Mouse (Mus musculus) lung, postnatal 10 days (tissue): Measurements from ENCODE around the gene Trim25.
A peak's percentile ranks its signal among the peaks of the same experiment; 100 is the strongest.
"Not testable (repeated sequence)": the region's sequence is repeated elsewhere in the genome, so short reads cannot be mapped to it uniquely, and the experiment has no call there.

ENCODE experiments used
- DNase-seq: peaks from one replicate; pipeline ENCODE4 v3.0.0; 2021

Trim25 gene

DNA sequence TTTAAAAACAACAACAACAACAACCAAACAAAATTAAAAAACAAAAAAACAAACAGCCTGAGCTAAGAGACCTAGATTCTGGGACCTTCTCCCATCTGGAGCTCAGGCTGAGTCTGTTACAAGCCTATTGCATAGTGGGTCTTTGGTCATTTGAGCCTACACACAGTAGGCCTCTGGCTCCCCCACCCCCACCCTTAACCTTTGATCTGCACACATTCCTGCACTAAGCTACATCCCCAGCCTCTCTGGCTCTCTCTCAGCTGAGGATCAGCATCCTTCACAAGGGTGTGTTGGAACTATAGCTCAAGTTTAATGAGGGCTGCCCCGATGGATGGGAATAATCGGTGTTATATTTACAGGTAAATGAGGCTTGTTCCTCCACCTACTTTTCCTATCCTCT, 3.6 kb upstream of the Trim25 start:
- no peak for DNase-seq

DNA sequence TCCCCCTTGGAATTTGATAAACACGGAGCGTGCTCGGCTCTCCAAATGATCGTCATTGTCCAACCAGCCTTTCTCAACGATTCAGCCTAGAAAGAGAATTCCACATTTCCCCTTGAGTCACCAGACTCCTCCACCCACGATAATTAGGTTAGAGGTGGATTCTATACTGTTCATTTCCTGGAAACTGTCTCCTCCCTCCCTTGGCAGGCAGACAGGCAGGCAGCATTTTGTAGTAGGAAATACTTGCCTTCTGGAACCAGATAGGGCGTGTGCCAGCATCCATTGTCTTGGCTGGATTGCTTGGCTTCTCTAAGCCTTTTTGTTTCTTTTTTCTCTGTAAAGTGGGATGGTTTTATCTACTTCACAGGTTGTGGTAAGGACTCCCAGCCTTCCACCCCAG, 2.7 kb upstream of the Trim25 start:
- DNase-seq: peak; percentile 77

DNA sequence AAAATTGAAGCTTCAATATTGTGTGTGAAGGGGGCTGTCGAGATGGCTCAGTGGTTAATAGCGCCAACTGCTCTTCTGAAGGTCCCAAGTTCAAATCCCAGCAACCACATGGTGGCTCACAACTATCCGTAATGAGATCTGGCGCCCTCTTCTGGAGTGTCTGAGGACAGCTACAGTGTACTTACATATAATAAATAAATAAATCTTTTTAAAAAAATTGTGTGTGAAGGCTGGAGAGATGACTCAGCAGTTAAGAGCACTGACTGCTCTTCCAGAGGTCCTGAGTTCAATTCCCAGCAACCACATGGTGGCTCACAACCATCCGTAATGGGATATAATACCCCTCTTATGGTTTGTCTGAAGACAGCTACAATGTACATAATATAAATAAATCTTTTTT, 1.8 kb upstream of the Trim25 start:
- not testable (repeated sequence) for DNase-seq

DNA sequence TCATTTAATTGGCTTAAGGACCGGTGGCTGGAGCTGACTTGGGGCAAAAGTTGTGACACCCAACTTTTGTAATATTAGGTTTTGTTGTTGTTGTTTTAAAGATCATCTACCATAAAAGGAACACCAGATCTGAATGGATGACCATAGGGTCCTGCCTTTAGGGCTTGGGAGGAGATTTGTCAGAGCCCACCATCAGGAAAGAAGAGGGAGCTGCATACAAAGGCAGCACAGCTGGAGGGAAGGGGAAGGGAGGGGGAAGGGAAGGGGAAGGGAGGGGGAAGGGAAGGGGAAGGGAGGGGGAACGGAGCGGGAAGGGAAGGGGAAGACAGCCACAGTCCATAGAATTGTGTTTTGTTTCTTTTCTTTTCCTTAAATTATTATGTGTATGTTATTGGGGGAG, 770 bp upstream of the Trim25 start:
- DNase-seq: no peak

DNA sequence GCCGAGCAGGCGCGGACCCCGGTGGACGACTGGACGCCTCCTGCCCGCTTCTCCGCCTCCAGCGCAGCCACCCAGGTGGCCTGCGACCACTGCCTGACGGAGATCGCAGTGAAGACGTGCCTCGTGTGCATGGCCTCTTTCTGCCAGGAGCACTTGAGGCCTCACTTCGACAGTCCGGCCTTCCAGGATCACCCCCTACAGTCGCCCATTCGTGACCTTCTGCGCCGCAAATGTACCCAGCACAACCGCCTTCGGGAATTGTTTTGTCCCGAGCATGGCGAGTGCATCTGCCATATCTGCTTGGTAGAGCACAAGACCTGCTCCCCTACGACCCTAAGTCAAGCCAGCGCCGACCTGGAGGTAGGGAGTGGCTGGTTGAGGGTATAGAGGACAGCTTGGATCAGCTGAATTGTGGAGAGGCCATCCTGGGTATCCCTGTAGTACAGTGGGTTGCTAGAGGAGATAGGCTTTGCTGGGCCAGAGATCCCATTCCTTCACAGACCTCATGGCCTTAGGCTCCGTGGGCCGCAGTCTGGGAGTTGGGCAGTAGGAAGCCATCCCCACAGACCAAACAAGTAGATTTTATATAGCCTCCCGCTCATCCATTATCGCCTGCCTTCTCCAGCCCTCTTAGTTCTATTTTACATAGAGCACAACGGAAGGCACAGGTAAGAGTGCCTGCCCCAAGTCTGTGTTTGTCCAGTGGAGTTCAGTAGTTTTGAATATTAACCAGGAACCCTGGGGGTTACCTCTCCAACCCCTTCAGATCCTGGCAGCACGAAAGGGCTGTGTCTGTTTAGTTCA, 749 bp downstream of the Trim25 start:
- DNase-seq: no peak

DNA sequence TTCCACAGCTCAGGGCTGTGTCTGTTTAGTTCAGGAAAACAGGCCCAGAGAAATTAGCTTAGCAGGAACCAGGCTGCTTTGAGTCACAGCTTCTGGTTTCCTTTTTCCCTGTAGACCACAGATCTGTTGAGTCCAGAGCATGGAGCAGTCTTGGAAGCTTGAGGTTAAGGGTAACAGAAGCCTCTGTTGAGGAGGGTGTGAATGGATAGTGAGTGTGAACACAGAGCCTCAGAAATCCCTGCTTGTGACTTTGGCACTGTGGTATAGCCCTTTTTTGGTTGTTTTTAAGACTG, 1.3 kb downstream of the Trim25 start:
- no peak for DNase-seq

DNA sequence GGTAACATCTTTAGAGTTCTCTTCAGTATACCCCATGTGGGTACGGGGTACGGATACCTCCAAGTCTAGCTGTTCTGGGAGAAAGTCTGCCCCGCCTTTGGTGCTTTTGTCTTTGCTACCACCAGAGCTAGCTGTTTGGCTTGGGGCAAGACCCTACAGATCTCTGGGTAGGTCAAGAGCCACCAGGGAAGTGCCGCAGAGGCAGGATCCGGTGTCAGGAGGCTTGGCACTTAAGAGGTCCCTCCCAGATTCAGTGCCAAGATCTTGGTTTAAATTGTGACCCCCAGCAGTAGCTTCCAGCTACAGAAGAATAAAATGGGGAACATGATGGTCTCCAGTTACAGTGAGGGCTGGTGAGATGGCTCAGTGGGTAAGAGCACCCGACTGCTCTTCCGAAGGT, 2.4 kb downstream of the Trim25 start:
- no peak for DNase-seq

DNA sequence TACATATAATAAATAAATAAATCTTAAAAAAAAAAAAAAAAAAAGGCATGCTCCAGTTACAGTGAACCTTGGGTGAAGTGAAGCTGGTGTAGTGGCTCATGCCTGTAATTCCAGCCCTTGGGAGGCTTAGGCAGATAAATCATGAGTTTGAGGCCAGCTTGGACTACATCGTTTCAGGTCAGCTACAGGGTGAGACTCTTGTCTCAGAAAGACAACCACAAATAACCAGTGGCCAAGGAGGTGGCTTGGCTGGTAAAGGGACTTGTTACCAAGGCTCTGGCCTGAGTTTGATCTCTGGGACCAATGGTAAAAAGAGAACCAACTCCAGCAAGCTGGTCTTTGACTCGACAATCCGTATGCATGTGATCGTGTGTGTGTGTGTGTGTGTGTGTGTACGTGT, 2.9 kb downstream of the Trim25 start:
- DNase-seq: no peak

DNA sequence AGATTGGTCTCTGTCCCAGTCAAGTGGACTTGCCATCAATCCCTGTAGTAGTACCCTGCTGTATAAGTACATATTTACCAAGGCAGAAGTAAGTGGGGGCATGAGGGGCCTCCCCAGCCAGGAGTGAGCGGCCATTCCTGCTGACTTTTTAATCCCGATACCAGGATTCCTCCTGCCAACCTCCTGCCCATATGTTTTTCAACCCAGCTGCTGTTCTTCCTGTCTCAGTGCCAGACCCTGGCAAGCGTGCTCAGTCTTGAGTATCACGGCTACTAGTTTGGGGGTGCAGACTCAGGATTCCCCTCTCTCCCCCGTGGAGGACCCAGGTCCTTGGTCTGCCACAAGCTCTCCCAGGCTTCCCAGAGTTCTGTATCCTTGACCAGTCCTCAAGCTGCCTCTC, 3.4 kb downstream of the Trim25 start:
- no peak for DNase-seq

DNA sequence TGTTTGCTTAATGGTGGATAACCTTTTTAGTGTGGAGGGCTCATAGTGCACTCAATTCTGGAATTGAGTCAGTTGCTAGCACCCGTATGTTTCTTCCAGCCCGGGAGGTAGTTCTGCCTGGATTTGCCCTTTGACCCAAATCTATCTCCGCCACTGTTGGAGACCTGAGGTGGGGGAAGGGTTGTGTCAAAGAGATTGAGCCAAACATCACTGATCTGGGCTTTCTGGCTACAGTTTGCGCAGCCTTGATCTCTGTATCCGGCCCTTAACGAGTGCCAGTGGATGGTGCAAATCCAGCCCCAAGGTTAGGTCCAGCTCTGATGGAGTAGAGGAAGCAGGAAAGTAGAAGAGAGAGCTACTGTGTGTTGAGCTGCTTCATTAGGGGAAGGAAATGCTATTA, 3.9 kb downstream of the Trim25 start:
- DNase-seq: no peak

DNA sequence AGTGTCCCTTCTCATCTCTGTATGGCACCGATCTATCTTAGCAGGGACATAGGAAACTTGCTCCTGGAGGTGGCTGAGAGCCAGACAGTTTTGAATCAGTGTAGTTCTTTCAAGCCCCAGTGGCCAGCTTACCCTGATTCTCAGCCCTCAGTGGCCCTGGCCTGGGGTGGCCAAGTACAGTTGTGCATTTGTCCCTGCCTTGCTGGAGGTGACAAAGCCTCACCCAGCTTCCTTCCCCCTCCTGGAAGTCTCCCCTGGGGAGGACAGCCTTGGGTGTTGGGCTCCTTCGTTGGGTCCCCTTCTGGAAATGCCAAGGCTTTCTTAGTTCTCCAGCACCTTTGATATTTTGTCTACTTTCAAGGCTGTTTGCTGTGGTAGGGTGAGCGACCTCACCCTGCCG, 4.5 kb downstream of the Trim25 start:
- DNase-seq: no peak

DNA sequence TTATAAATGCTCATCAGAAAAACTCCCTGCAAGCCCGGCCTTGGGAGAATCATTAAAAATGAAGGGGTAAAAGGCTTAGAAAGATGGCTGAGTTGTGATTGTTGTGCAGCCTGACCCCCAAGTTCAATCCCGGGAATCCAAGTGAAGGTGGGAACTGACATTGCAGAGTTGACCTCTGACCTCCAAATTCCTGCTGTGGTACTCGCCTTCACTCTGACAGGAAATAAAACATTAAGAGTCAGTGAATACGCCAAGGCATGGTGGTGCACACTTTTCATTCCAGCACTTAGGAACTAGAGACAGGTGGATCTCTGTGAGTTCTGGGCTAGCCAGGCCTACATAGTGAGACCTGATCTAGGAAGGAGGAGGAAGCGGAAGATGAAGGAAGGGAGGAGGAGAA, 6.3 kb downstream of the Trim25 start:
- no peak for DNase-seq

DNA sequence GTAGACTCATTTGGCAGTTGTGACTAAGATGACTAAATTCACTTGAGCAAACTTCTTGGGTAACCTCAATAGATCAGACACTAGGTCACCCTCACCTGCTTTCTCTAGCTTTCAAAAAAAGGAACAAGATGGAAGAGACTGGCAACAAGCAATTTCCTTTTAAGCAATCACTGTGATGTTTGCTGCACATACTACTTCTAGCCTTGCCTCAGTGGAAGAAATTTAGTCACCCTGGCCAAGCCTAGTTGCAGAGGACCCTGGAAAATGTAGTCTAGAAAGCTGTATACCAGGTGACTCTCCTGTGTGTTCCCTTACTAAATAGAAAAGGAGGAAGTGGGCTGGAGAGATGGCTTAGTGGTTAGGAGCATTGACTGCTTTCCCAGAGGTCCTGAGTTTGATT, 7.2 kb downstream of the Trim25 start:
- no peak for DNase-seq

DNA sequence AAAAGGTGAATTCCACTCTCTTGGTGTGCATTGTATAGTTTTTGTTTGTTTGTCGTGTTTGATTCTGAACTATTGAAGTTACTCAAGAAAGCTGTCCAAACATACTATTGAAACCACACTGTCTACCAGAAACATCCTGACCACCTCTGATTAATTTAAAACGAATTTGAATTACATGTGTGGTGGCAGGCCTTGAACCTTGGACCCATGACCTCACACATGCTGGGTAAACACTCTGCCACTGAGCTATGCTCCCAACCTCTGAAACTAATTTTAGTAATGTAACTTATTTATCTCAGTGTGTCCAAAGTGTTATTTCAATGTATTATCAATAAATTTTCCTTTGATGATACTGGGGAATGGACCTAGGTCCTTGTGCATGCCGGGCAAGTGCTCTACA, 8.4 kb downstream of the Trim25 start:
- no peak for DNase-seq

DNA sequence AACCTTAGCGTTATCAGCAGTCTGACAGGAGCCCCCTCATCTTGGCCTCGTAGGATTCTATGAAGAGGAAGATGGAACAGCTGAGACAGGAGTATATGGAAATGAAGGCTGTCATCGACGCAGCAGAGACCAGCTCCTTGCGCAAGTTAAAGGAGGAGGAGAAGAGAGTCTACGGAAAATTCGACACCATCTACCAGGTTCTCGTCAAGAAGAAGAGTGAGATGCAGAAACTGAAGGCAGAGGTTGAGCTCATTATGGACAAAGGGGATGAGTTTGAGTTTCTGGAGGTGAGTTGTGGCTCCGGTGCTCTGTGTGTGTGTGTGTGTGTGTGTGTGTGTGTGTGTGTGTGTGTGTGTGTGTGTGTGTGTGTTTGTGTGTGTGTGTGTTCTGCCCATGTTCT, 9.9 kb downstream of the Trim25 start:
- DNase-seq: no peak

DNA sequence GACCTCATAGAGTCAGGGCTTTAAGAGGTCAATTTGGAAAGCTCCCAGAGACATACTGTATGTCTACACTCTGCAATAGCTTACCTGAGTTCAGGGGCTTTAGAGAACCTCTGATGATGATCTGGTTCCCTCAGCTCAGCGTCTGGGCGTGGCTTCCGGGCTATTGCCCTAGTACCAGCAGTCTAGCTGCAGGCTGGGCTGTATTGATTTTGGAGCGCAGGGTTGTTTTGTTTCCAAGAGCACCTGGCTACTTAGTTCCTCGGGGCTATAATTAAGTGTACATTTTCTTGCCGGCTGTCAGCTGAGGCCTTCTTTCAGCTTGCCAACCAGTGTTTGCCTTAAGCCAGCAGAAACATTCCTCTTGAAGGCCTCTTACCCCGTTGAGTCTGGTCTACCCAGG, 10.3 kb downstream of the Trim25 start:
- DNase-seq: no peak

DNA sequence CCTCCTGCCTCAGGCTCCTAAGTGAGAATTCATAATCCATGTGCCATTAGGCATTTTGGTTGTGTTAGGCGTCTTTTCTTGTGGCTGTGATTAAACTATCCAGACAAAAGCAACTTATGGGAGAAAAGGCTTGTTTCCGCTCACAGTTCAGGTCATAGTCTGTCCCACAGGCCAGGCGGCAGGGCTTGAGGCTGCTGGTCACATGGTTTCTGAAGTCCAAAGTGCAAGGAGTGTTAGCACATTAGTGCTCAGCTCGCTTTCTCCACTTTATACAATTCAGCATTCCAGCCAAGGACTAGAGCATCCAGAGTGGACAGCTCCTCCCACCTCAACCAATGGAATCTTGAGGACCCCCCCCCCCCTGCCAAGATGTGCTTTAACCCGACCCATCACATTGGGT, 13.1 kb downstream of the Trim25 start:
- no peak for DNase-seq

DNA sequence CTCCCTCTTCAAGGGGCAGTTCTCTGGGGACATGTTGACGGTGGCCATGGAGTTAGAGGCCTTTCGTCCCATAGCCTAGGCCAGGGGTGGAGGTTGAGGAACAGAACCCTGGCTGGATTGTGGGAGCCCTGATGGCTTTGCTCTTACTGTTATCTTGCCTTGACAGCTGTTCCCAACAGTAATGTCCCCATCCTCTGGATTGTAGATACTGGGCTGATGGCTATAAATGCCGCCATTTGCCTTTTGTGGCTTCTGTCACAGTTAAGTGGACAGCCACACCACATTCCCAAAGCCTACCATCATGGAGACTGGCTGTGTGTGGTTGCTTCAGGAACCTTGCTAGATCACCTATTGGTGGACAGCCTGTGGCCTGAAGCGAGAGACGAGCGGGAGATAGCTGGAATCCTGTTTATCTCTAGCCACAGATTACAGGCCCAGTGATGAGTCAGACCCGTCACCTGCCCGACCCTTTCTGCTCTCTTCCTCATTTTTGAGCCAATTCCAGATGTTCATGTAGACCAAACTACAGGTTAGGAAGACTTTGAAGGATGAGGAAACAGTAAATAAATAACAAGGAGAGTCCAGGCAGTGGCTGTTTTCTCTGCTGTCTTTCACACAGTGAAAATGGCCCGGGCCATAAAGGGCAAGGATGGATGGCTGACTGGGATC, 18.5 kb downstream of the Trim25 start:
- DNase-seq: no peak

DNA sequence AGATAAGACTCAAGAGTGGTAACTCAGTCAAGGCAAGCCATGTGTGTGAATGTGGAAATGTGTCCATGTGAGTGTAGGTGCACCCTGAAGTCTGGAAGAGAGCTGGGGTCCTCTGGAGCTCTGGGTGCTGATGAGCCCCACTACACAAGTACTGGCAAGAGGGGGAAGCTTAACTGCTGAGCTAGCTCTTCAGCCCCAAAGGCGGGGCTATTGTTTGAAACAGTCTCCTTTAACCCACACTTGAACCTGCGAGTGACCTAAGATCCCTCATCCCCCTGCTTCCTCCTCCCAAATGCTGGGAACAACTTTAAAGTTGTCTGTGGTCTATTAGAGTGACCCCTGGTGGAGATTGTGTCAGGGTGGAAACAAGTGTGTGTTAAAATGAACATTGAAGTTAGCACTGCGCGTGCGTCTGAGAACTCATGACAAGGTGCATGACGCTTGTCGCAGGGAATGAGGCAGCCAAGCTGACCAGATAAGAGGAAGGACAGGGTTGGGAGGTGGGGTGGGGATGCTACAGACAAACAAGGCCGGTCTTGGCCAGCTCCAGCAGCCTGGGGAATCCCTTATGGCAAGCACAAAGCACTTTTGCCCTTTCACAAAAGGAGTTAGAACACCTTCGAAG, 21.6 kb downstream of the Trim25 start:
- DNase-seq: peak; percentile 46

DNA sequence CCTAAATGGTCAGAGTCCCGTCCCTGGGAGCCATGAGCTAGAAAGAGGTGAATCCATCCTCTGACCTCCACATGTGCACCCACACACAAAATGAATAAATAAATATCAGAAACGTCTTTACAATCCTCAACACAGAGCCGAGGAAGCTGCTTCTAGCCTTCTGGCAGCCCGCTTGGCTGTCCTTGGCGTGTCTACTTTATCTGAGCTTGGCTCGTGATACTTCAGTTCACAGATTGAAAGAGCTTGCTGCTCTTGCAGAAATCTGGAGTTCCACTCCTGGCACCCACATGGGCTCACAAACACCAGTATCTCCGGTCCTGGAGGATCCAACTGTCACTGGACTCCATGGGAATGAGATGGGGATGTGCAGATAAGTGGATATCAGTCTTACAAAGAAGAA, 22.5 kb downstream of the Trim25 start:
- DNase-seq: no peak

DNA sequence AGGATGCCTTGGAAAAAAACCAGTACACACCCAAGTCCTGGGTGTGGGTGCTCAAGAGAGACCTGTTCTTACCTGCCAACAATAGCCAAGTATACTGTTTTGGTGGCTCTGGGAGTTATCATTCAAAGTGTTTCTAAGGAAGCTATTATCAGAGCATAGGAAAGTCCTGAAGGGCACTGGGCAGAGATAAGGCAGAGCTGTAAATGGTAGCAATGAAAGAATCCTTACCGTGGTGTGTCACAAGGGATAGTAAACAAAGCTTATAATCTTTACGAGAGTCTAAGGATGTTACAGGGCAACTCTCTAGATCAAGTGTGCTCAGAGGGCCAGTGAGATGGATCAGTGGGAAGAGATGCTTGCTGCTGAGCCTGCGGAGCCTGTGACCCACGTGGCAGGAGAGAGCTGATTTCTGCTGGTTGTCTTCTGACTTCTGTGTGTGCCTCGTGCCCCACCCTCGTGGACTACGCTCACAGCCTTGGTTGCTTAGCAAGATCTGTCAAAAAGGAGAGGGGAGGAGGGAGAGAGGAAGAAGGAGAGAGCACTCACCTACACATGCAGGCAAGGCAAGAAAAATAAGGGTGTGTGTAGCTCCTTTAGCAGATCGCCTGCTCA, 23.1 kb downstream of the Trim25 start:
- no peak for DNase-seq

DNA sequence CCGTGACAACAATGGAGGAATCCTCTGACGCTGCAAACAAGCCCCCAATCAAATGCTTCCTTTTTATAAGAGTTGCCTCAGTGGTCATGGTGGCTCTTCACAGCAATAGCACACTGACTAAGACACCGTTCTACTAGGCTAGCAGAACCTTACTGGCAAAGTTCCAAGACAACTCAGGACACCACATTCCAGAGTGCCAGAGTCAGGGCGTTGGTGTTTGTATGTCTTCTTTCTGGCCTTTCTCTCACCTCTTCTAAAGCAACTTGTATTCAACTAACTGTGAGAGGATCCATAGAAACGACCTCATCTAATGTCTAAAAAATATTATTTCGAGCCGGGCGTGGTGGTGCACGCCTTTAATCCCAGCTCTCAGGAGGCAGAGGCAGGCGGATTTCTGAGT, 24.3 kb downstream of the Trim25 start:
- DNase-seq: no peak

DNA sequence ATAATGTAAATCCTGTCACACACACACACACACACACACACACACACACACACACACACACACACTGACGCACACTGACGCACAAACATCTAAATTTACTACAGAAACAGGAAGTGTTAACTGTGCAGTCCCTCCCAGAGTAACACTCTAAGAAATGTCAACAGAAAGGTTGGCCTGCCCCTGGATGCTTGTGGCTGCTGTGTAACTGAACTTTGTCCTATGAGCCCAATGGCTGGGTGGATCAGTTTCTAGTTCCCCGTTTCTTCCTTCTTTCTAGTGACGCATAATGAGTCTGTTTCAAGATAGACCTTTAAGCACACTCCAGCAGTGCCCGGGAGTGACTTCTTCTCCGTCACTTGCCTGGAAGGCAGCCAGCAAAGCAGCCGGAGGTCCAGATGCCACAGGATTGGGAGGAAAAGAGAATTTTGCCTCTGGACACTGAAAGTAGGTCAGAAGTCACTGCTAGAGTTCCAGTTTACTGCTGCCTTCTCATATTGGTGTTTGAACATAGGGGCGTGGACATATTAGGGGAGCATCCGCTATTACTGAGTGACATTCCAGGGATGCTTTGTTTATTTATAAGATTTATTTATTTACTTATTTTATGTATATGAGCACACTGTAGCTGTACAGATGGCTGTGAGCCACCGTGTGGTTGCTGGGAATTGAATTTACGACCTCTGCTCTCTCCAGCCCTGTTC, 25.2 kb downstream of the Trim25 start:
- peak; percentile 93 for DNase-seq

DNA sequence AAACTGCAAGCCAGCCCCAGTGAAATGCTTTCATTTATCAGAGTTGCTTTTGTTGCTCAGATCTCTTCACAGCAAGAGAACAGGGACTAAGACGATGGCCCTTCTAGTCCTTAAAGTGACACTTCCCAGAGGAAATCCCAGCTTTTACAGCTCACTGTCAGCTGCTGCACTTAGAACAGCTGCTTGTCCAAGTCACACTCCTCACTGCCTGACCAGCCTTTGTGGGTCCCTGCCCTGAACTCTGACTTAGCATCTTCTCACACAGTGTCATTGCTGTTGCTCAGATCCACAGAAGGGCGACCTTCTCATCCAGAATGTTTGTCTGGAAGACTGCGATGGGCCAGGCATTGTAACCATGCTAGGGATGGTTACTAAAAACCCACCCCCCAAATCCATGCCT, 26.4 kb downstream of the Trim25 start:
- DNase-seq: peak; percentile 53
